Mouse (Mus musculus): Measurements from ENCODE around the gene Pde4b.

GRCm38 (mm10) chr4:102516982-102517630 lies 429.8 kb downstream of the Pde4b start:
- TF ChIP-seq CTCF (IDR thresholded peaks at IDR 0.05; ENCODE audit: control insufficient read depth, insufficient read depth, insufficient replicate concordance, low read depth, low read length) (no peak), POLR2A (IDR thresholded peaks at IDR 0.05; ENCODE audit: control insufficient read depth, low read depth, low read length) (no peak)

Data from testis, adult 2 months (tissue).